27 mouse cellular contexts compared by ENCODE assay signal in genomic region chr2:146444009-146444408, GRCm38 (mm10).
DNase-seq lines count a peak whose midpoint lies in the region; ATAC-seq and TF ChIP-seq lines count a peak whose summit lies in the region.
"Had no signal": no experiment of that assay in that cellular context is flagged by ENCODE, and none has a peak within 500 bp of the region (broad histone marks: within the 10 kb centered on the region; RNA-seq: fewer than 3 reads in every experiment).

No protein-coding gene starts in this region.

- no peak overlapping the region for H3K27ac ChIP-seq in embryonic facial prominence, embryonic 13.5 days
- no peak overlapping the region for H3K27ac ChIP-seq in embryonic facial prominence, embryonic 10.5 days (replicated peaks)
- H3K27ac ChIP-seq in liver, adult 2 months (replicated peaks; ENCODE audit: insufficient read depth, low read depth, low read length): peak overlapping the region; percentile 64
- H3K27ac ChIP-seq in ES-E14 (ENCODE audit: insufficient read depth, low read depth, low read length, poor library complexity, severe bottlenecking): peak overlapping the region; percentile 35; the same call in 1 of the 2 replicates
- H3K27ac ChIP-seq in stomach, postnatal 0 days (replicated peaks): no peak overlapping the region
- H3K27ac ChIP-seq: embryonic facial prominence, embryonic 12.5 days; embryonic facial prominence, embryonic 15.5 days; forebrain, embryonic 10.5 days; forebrain, embryonic 12.5 days; forebrain, embryonic 15.5 days had no signal

- no peak for DNase-seq in embryonic facial prominence, embryonic 10.5 days (ENCODE audit: low spot score)
- DNase-seq in liver, adult 2 months (ENCODE audit: extremely low read depth, low read depth, low spot score): peak; percentile 80
- DNase-seq in liver (no peak), ES-E14 (ENCODE audit: low read depth, low spot score) (no peak)
- DNase-seq in stomach, postnatal 0 days (ENCODE audit: low spot score): no peak
- DNase-seq in cerebellum, adult 11 months: no peak
- DNase-seq: adrenal gland, adult 8-10 months; adrenal gland, postnatal 14 days; adrenal gland, postnatal 36 days; B cell, adult 2 months; cerebellum, adult 18-20 months; cerebellum, adult 8-10 months; cerebellum, adult 9-11 months; cerebellum, postnatal 14 days; cerebellum, postnatal 36 days; embryo, embryonic 11 days had no signal

- TF ChIP-seq POLR2A in liver, adult 2 months (IDR thresholded peaks at IDR 0.05; ENCODE audit: extremely low read depth, insufficient read depth, low read length): no peak

- no peaks in the 10 kb centered on the region for H3K4me1 ChIP-seq in embryonic facial prominence, embryonic 13.5 days
- H3K4me1 ChIP-seq in embryonic facial prominence, embryonic 10.5 days: no peaks in the 10 kb centered on the region
- H3K4me1 ChIP-seq in liver, adult 2 months (ENCODE audit: control insufficient read depth, insufficient read depth, low read length): peaks cover 17% of the 10 kb centered on the region
- H3K4me1 ChIP-seq in ES-E14 (ENCODE audit: control insufficient read depth in 2 of 2, insufficient read depth in 2 of 2, low read length in 2 of 2, poor library complexity in 1 of 2): no peaks in the 10 kb centered on the region
- no peaks in the 10 kb centered on the region for H3K4me1 ChIP-seq in stomach, postnatal 0 days (replicated peaks; ENCODE audit: control insufficient read depth, insufficient read depth)
- H3K4me1 ChIP-seq: embryonic facial prominence, embryonic 12.5 days; embryonic facial prominence, embryonic 15.5 days; forebrain, embryonic 10.5 days; forebrain, embryonic 12.5 days; forebrain, embryonic 15.5 days had no signal

- no peak for TF ChIP-seq CTCF in liver, adult 2 months (IDR thresholded peaks at IDR 0.05; ENCODE audit: low read depth, low read length)
- no peak for TF ChIP-seq CTCF in stomach, postnatal 0 days (IDR thresholded peaks at IDR 0.05; ENCODE audit: low read depth)

- H3K27me3 ChIP-seq in embryonic facial prominence, embryonic 13.5 days: no peaks in the 10 kb centered on the region
- H3K27me3 ChIP-seq in embryonic facial prominence, embryonic 10.5 days (replicated peaks; ENCODE audit: low read depth, poor library complexity, severe bottlenecking): no peaks in the 10 kb centered on the region
- H3K27me3 ChIP-seq in liver, adult 2 months (ENCODE audit: control insufficient read depth, insufficient read depth, low read length): no peaks in the 10 kb centered on the region
- H3K27me3 ChIP-seq in stomach, postnatal 0 days (ENCODE audit: control insufficient read depth, insufficient read depth, low read length): no peaks in the 10 kb centered on the region
- H3K27me3 ChIP-seq: CH12.LX; embryonic facial prominence, embryonic 12.5 days; embryonic facial prominence, embryonic 15.5 days; forebrain, embryonic 12.5 days; forebrain, embryonic 15.5 days; Patski had no signal

- 68% methylated on average over 3 of the region's 3 CpGs for WGBS in embryonic facial prominence, embryonic 13.5 days
- WGBS in embryonic facial prominence, embryonic 10.5 days: 88% methylated on average over 3 of the region's 3 CpGs
- WGBS in liver, adult 2 months: 21% methylated on average over 3 of the region's 3 CpGs
- WGBS in stomach, postnatal 0 days: 66% methylated on average over 3 of the region's 3 CpGs

- no peak overlapping the region for H3K4me2 ChIP-seq in embryonic facial prominence, embryonic 13.5 days
- H3K4me2 ChIP-seq in stomach, postnatal 0 days (replicated peaks; ENCODE audit: low read depth): no peak overlapping the region
- H3K4me2 ChIP-seq: embryonic facial prominence, embryonic 12.5 days; embryonic facial prominence, embryonic 15.5 days; forebrain, embryonic 12.5 days; forebrain, embryonic 15.5 days had no signal

- in situ Hi-C loops in ES-E14 (cut with MboI; ENCODE audit: low sequenced_read_pairs in 2 of 2, unreplicated experiment in 2 of 2): no loop called here

- TF ChIP-seq EP300 in stomach, postnatal 0 days (optimal IDR thresholded peaks at IDR 0.05): no peak

- H3K36me3 ChIP-seq in embryonic facial prominence, embryonic 13.5 days: no peaks in the 10 kb centered on the region
- peaks cover 20% of the 10 kb centered on the region for H3K36me3 ChIP-seq in embryonic facial prominence, embryonic 10.5 days (replicated peaks)
- peaks cover 21% of the 10 kb centered on the region for H3K36me3 ChIP-seq in liver, adult 2 months (ENCODE audit: control insufficient read depth, insufficient read depth, low read length)
- peaks cover 3% of the 10 kb centered on the region; the same call in 1 of the 2 replicates for H3K36me3 ChIP-seq in ES-E14 (ENCODE audit: control insufficient read depth, insufficient read depth, low read length, poor library complexity, severe bottlenecking)
- no peaks in the 10 kb centered on the region for H3K36me3 ChIP-seq in stomach, postnatal 0 days (ENCODE audit: control insufficient read depth, insufficient read depth, low read length)
- H3K36me3 ChIP-seq: embryonic facial prominence, embryonic 15.5 days; forebrain, embryonic 15.5 days had no signal

- no peak overlapping the region for H3K4me3 ChIP-seq in embryonic facial prominence, embryonic 13.5 days
- no peak overlapping the region for H3K4me3 ChIP-seq in embryonic facial prominence, embryonic 10.5 days
- no peak overlapping the region for H3K4me3 ChIP-seq in liver, adult 2 months (ENCODE audit: insufficient read depth, low read depth, low read length)
- H3K4me3 ChIP-seq in ES-E14 (ENCODE audit: insufficient read depth in 1 of 2, low read depth in 1 of 2, low read length in 2 of 2, poor library complexity in 1 of 2, severe bottlenecking in 1 of 2): no peak overlapping the region
- no peak overlapping the region for H3K4me3 ChIP-seq in stomach, postnatal 0 days (ENCODE audit: low read depth, low read length)
- H3K4me3 ChIP-seq: embryonic facial prominence, embryonic 12.5 days; embryonic facial prominence, embryonic 15.5 days; erythroblast, embryonic 14.5 days; forebrain, embryonic 10.5 days; forebrain, embryonic 12.5 days; forebrain, embryonic 15.5 days had no signal

- ATAC-seq in embryonic facial prominence, embryonic 13.5 days (ENCODE audit: insufficient number of reproducible peaks, insufficient read depth, low FRiP score, low TSS enrichment, low read depth): 0 out of 2 replicates have a peak, but pooled peaks have one; percentile 6
- ATAC-seq in stomach, postnatal 0 days (ENCODE audit: low FRiP score, low TSS enrichment): 0 out of 2 replicates have a peak, but pooled peaks have one; percentile 8
- ATAC-seq: activated CD4-positive, CD25-positive, alpha-beta regulatory T cell, adult 4 months; CD4-positive, CD25-positive, alpha-beta regulatory T cell, adult 4 months; forebrain, embryonic 15.5 days; Patski had no signal

- no peaks in the 10 kb centered on the region for H3K9me3 ChIP-seq in embryonic facial prominence, embryonic 13.5 days
- H3K9me3 ChIP-seq in embryonic facial prominence, embryonic 10.5 days: no peaks in the 10 kb centered on the region
- no peaks in the 10 kb centered on the region for H3K9me3 ChIP-seq in ES-E14 (ENCODE audit: control insufficient read depth, insufficient read depth, low read depth, low read length)
- H3K9me3 ChIP-seq in stomach, postnatal 0 days (ENCODE audit: control insufficient read depth, low read length): no peaks in the 10 kb centered on the region
- H3K9me3 ChIP-seq: embryonic facial prominence, embryonic 12.5 days; embryonic facial prominence, embryonic 15.5 days; forebrain, embryonic 10.5 days; forebrain, embryonic 12.5 days; forebrain, embryonic 15.5 days had no signal

- no peak overlapping the region for H3K9ac ChIP-seq in embryonic facial prominence, embryonic 13.5 days
- H3K9ac ChIP-seq in liver, adult 2 months (ENCODE audit: low read depth, low read length): no peak overlapping the region
- H3K9ac ChIP-seq in ES-E14 (ENCODE audit: insufficient read depth, low read depth, low read length, poor library complexity, severe bottlenecking): no peak overlapping the region
- H3K9ac ChIP-seq in stomach, postnatal 0 days (ENCODE audit: low read length): no peak overlapping the region
- H3K9ac ChIP-seq: embryonic facial prominence, embryonic 12.5 days; embryonic facial prominence, embryonic 15.5 days; forebrain, embryonic 12.5 days; forebrain, embryonic 15.5 days had no signal

- H3K79me2 ChIP-seq in liver, adult 2 months (ENCODE audit: control insufficient read depth, insufficient read depth, low read length): peaks cover 2% of the 10 kb centered on the region; the same call in 1 of the 2 replicates

TF ChIP-seq in ES-E14, 5 proteins besides CTCF, POLR2A, EP300 and RAD21:
- TF ChIP-seq HCFC1 (IDR thresholded peaks at IDR 0.05; ENCODE audit: borderline replicate concordance, insufficient read depth, low read length): no peak
- TF ChIP-seq CHD2 (IDR thresholded peaks at IDR 0.05; ENCODE audit: low read depth, low read length): no peak
- TF ChIP-seq ZC3H11A (IDR thresholded peaks at IDR 0.05; ENCODE audit: borderline replicate concordance, low read depth, low read length): no peak
- TF ChIP-seq ZNF384 (IDR thresholded peaks at IDR 0.05; ENCODE audit: low read depth, low read length): no peak

Comparison
In these comparisons a context has a peak if more than half of its experiments do, and no peak if none do; other contexts are left out.
1. H3K27ac ChIP-seq: peak in liver, adult 2 months (single experiment) and ES-E14 (single experiment); none in embryonic facial prominence, embryonic 13.5 days (single experiment), embryonic facial prominence, embryonic 10.5 days (single experiment) and stomach, postnatal 0 days (single experiment).